Mouse (Mus musculus) kidney, embryonic 14.5 days (tissue): ENCODE data around the gene Proser2. TPM values are rescaled to one million over a fixed set of nuclear protein-coding genes. Genes with fewer than 3 reads are reported as not detected.

Source experiments
- ATAC-seq: fragments of 200-750 bp; cut with Nextera tagmentation; 2 replicates; pipeline ENCODE4 v1.8.0; 2017; ENCODE audit warnings: moderate number of reproducible peaks, mild to moderate bottlenecking, moderate TSS enrichment, moderate library complexity; ENCODE audit not compliant: low FRiP score, low TSS enrichment
- H3K27ac ChIP-seq: fragments of 300-500 bp; sonication (generic); 2 replicates; pipeline ENCODE4 v1.5.1; 2014; ENCODE audit warnings: low read depth, mild to moderate bottlenecking, low read length, moderate library complexity, mixed read lengths
- H3K27me3 ChIP-seq: fragments of 300-500 bp; sonication (generic); 2 replicates; pipeline ENCODE4 v1.6.1; 2014; ENCODE audit warnings: mild to moderate bottlenecking, low read length; ENCODE audit not compliant: control insufficient read depth, insufficient read depth
- H3K36me3 ChIP-seq: fragments of 300-500 bp; sonication (generic); 2 replicates; pipeline ENCODE4 v1.6.1; 2014; ENCODE audit warnings: low read length, mixed read lengths; ENCODE audit not compliant: control insufficient read depth, insufficient read depth
- H3K4me1 ChIP-seq: fragments of 300-500 bp; sonication (generic); 2 replicates; pipeline ENCODE4 v1.6.1; 2014; ENCODE audit warnings: low read length, mixed read lengths; ENCODE audit not compliant: control insufficient read depth, insufficient read depth
- H3K4me2 ChIP-seq: fragments of 300-500 bp; sonication (generic); replicated peaks from 2 replicates; pipeline ENCODE4 v1.6.1; 2014; ENCODE audit warnings: low read depth, mild to moderate bottlenecking, low read length
- H3K4me3 ChIP-seq: fragments of 300-500 bp; sonication (generic); 2 replicates; pipeline ENCODE4 v1.5.1; 2014; ENCODE audit warnings: mild to moderate bottlenecking, low read length
- H3K9ac ChIP-seq: fragments of 300-500 bp; sonication (generic); 2 replicates; pipeline ENCODE4 v1.6.1; 2014; ENCODE audit warnings: low read depth, mild to moderate bottlenecking, low read length, moderate library complexity
- H3K9me3 ChIP-seq: fragments of 300-500 bp; sonication (generic); 2 replicates; pipeline ENCODE4 v1.6.1; 2016; ENCODE audit warnings: low read length; ENCODE audit not compliant: control insufficient read depth
- WGBS: fragments of 180-500 bp; shearing (Covaris S2); extraction: QIAGEN DNeasy Blood & Tissue Kit; methylation state at CpG from one replicate; pipeline ENCODE4 v1.1.7; 2014; 5-methylcytosine and 5-hydroxymethylcytosine counted together
- polyA plus RNA-seq: library from polyadenylated mRNA; unstranded; fragments of >200 nt; fragmentation: Nextera tagmentation; extraction: Ambion mirVana; gene quantifications from 2 replicates; pipeline ENCODE4 v1.2.1, GENCODE M21; 2014

Proser2 gene
- polyA plus RNA-seq, 1 experiment from 2014 or later: 11.3 TPM

GRCm38 (mm10) chr2:6142915-6143654 is 13.1 kb upstream of the Proser2 start:
- Histone ChIP-seq H3K4me2 (no peak overlapping the region), H3K27ac (no peak overlapping the region), H3K4me3 (no peak overlapping the region), H3K36me3 (no peaks in the 10 kb centered on the region), H3K4me1 (0 out of 2 replicates have a peak, but pooled peaks cover 2% of the 10 kb centered on the region), H3K9ac (no peak overlapping the region), H3K9me3 (no peaks in the 10 kb centered on the region; the same call in 1 of the 2 replicates), H3K27me3 (no peaks in the 10 kb centered on the region)
- no peak for ATAC-seq
- 78% methylated on average over 16 of the region's 16 CpGs for WGBS

- 51% methylated on average over 9 of the region's 9 CpGs for WGBS
- Histone ChIP-seq H3K36me3 (no peaks in the 10 kb centered on the region), H3K4me3 (no peak overlapping the region), H3K4me1 (no peaks in the 10 kb centered on the region), H3K27me3 (no peaks in the 10 kb centered on the region), H3K9me3 (no peaks in the 10 kb centered on the region; the same call in 1 of the 2 replicates), H3K4me2 (no peak overlapping the region), H3K27ac (no peak overlapping the region; the same call in 1 of the 2 replicates), H3K9ac (no peak overlapping the region)
- ATAC-seq: peak; percentile 84
Observed at GRCm38 (mm10) chr2:6140572-6141161, 10.7 kb upstream of the Proser2 start.

DNA sequence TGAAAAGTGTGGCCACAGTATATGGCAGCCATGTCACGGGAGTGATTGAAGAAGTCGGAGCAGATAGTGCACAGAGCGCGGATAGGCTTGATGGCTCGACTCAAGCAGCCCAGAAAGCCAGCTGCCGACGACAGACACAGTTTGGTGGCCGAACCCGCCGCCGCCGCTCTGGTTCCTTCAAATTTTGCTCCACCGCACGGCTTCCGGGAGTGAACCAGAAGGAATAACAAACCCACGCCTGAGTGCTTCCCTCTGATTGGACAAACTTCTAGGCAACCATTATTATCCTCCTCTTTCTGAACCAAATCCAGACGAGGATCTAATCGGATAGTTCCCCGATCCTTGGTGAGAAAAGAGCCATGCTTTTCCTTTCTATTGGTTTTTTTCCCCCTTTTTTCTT is 3.9 kb upstream of the Proser2 start:
- ATAC-seq: no peak

DNA sequence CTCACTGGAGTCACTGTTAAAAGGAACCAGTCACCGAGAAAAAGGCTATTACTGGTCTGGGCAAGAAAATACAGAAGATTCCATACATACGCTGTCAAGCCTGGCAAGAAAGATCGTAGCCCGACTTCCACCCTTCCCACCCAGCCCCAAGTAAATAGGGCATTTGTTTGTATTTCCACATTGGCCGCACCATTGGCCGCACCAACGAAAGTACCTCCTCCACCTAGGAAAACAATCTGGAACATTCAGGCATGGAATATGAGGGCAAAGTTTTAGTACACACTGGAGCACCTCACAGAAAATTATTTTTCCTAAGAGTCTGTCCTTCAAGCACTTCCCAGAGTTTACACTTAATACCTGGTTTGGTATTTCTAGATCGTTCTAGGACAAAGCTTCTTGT is 1.1 kb downstream of the Proser2 start:
- no peak overlapping the region for H3K9ac ChIP-seq
- ATAC-seq: no peak
- peak overlapping the region; percentile 74 for H3K4me3 ChIP-seq
- peak overlapping the region; percentile 88 for H3K4me2 ChIP-seq
- no peaks in the 10 kb centered on the region; the same call in 1 of the 2 replicates for H3K4me1 ChIP-seq
- H3K27me3 ChIP-seq: peaks cover 16% of the 10 kb centered on the region
- WGBS: 38% methylated on average over 8 of the region's 8 CpGs
- H3K9me3 ChIP-seq: no peaks in the 10 kb centered on the region
- no peak overlapping the region for H3K27ac ChIP-seq
- H3K36me3 ChIP-seq: no peaks in the 10 kb centered on the region

More for the DNA sequence above, 3.9 kb upstream of the Proser2 start:
- H3K4me3 ChIP-seq: no peak overlapping the region
- no peak overlapping the region for H3K27ac ChIP-seq
- no peaks in the 10 kb centered on the region; the same call in 1 of the 2 replicates for H3K9me3 ChIP-seq
- 79% methylated on average over 19 of the region's 19 CpGs for WGBS
- no peaks in the 10 kb centered on the region; the same call in 1 of the 2 replicates for H3K4me1 ChIP-seq
- H3K27me3 ChIP-seq: peaks cover 7% of the 10 kb centered on the region
- H3K36me3 ChIP-seq: no peaks in the 10 kb centered on the region
- no peak overlapping the region for H3K4me2 ChIP-seq
- no peak overlapping the region for H3K9ac ChIP-seq

- ATAC-seq: no peak
- Histone ChIP-seq H3K9me3 (no peaks in the 10 kb centered on the region), H3K27me3 (peaks cover 16% of the 10 kb centered on the region), H3K27ac (no peak overlapping the region), H3K4me1 (no peaks in the 10 kb centered on the region; the same call in 1 of the 2 replicates), H3K4me2 (peak overlapping the region; percentile 9; the same call in 1 of the 2 replicates), H3K36me3 (no peaks in the 10 kb centered on the region), H3K4me3 (no peak overlapping the region), H3K9ac (no peak overlapping the region)
- WGBS: 87% methylated on average over 11 of the region's 11 CpGs
Observed at GRCm38 (mm10) chr2:6128136-6128805, 1.7 kb downstream of the Proser2 start.

DNA sequence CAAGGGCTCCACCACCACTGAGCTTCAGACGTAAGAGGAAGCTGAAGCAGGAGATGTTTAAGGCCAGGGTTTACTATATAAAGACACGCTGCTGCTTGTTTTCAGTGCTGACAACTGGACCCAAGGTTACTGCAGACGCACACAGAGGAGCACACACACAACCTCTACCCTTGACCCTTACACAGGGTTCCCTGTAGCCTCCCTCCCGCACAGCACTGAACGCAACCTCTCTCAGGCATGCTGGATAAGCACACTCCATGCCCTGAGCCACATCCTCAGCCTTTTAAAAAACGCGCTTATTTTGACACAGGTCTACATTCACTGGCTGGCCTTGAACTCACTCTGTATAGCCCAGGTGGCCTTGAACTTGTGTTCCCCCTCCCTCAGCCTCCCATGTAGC is 7.0 kb downstream of the Proser2 start:
- Histone ChIP-seq H3K9me3 (no peaks in the 10 kb centered on the region), H3K9ac (no peak overlapping the region), H3K36me3 (no peaks in the 10 kb centered on the region), H3K4me1 (no peaks in the 10 kb centered on the region), H3K4me3 (no peak overlapping the region), H3K27me3 (peaks cover 5% of the 10 kb centered on the region), H3K27ac (no peak overlapping the region), H3K4me2 (no peak overlapping the region)
- ATAC-seq: no peak
- WGBS: 84% methylated on average over 7 of the region's 7 CpGs

- WGBS: 85% methylated on average over 2 of the region's 2 CpGs
- H3K9me3 ChIP-seq: no peaks in the 10 kb centered on the region
- H3K4me2 ChIP-seq: no peak overlapping the region
- ATAC-seq: no peak
- H3K36me3 ChIP-seq: no peaks in the 10 kb centered on the region
- H3K27me3 ChIP-seq: no peaks in the 10 kb centered on the region
- H3K9ac ChIP-seq: no peak overlapping the region
- H3K4me1 ChIP-seq: no peaks in the 10 kb centered on the region
- no peak overlapping the region for H3K4me3 ChIP-seq
- H3K27ac ChIP-seq: no peak overlapping the region
Observed at GRCm38 (mm10) chr2:6121091-6121490, 8.9 kb downstream of the Proser2 start.

GRCm38 (mm10) chr2:6118246-6118645 is 11.8 kb downstream of the Proser2 start:
- Histone ChIP-seq H3K4me2 (no peak overlapping the region), H3K4me3 (no peak overlapping the region), H3K27me3 (no peaks in the 10 kb centered on the region), H3K4me1 (0 out of 2 replicates have a peak, but pooled peaks cover 3% of the 10 kb centered on the region), H3K36me3 (no peaks in the 10 kb centered on the region), H3K9me3 (no peaks in the 10 kb centered on the region), H3K27ac (no peak overlapping the region), H3K9ac (no peak overlapping the region)
- ATAC-seq: 0 out of 2 replicates have a peak, but pooled peaks have one; percentile 32
- WGBS: 82% methylated on average over 10 of the region's 10 CpGs
